Mouse (Mus musculus) erythroblast, embryonic 14.5 days (primary cell): ENCODE results near the gene Slc25a17.

ENCODE experiments used
- GATA1 ChIP-seq: IDR thresholded peaks from 2 replicates; pipeline ENCODE4 v1.6.1; 2012; ENCODE audit warnings: low read length, inconsistent platforms, mixed read lengths
- TAL1 ChIP-seq: IDR thresholded peaks from 3 replicates; pipeline ENCODE4 v1.6.1; 2012; ENCODE audit warnings: low read length, inconsistent platforms, mixed read lengths

GRCm38 (mm10) chr15:81320137-81320536 lies 40.5 kb downstream of the Slc25a17 start:
- no peak for TF ChIP-seq TAL1
- TF ChIP-seq GATA1 = no peak
